Mouse (Mus musculus) WW6 (cell line): Measurements from ENCODE around the gene Scn4b.

Experiments used
- DNase-seq: peaks from one replicate; pipeline ENCODE4 v3.0.0-alpha.2; 2013; ENCODE audit warnings: low read depth, low spot score

Gene Scn4b

DNA sequence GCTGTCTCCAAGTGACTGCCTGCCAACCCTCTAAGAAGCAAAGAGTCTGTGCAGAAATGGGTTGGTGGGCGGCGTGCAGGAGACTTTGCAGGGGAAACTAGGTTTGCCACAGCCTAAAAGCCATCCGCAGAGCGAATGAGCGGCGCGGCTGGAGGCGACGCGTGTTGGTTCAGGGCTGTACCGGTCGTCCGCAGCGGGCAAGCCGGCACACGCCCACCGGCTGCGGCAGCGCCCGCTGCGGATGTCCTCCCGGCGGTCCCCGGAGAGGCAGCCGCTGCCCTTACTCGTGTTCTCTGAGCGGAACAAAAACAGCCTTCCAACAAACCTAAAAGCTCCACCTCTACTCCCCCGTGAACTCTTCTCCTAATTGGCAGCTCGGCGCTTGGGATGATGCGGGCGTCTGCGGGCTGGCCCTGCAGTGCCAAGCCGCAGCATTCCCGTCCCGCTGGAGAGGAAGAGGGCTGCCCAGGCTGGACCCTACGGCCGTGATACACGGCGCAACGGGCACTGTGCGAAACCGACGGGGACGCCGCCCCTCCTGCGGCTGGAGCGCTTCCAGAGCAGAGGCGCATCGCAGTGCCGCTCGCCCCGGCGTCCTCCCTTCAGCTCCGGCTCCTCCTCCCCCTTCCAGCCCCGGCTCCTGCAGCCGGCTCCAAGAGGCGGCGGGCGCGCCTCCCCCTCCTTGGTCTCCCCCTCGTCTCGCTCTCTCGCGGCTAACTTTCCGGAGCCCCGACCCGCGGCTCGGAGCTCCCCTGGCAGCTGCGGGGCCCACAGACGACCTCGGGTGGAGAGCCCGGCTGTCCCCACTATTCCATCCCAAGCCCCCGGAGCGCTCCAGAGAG is at the start of gene Scn4b:
TSS of gene Scn4b (plus strand) at position 205 of the 842 bp plus-strand sequence.
- no peak for DNase-seq

DNA sequence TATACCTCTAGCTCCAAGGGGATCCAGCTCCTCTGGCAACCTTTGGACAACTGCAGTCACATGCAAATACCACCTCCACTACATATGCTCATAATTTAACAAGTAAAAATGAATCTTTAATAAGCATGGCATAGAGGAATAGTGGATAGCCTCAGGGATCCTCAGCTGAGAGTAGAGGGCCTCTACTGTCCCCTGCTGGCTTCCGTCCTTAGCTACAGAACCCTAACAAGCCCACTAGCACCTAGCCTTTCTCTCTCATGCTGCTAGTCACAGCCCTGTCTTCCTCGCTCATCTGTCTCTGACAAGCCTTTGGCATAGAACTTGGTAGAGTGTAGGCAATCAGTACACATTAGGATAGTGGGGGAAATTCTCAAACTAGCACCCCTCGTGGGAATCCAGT is 47.4 kb upstream of the Scn4b start:
- no peak for DNase-seq

DNA sequence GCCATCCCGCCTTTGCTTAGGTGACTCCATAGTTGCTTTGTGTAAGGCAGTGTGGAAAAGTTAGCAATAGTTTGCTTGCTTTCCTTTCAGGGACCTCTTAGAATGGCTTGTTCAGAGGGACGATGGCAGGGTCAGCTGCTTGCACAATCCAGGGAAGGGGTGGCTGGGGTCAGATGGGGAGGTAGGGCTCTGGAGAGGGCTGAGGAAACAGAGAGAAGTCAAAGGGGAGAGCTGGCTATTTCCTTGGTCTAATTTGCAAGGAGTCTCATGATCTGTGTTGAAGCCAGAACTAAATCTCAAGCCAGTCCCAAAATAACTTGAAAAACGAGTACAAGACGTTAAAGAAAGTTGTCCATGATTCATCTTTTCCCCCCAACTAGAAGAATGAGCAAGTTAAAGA is 45.6 kb upstream of the Scn4b start:
- DNase-seq: no peak

DNA sequence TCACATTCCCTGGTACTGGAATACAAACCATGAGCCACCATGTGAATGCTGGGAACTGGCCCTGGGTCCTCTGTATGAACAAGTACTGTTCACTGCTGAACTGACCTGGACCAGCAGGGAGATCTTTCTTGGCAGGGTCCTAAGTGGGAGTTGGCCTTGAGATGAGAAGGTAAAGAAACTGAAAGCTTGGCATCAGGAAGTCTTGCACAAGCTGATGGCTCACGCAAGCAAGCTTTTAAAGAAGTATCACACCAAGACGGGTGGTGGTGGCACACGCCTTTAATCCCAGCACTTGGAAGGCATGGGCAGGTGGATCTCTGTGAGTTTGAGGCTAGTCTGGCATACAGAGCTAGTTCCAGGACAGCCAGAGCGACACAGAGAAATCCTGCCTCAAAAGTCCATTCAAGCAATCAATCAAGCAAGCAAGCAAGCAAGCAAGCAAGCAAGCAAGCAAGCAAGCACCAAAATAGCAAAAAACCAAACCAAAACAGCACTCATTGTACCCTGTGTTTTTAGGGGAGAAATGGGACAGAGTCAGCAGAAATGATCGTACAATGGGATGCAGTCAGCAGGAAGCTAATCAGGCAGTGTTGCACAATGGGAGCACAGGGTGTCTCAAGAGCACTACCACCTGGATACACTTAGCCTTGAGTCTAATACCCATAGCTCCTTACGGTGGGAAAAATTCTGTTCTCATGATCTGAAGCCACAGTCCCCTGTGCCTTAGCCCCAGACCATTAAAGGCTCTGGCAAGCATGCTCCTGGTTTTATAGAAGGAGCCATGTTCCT is 42.9 kb upstream of the Scn4b start:
- DNase-seq: no peak

DNA sequence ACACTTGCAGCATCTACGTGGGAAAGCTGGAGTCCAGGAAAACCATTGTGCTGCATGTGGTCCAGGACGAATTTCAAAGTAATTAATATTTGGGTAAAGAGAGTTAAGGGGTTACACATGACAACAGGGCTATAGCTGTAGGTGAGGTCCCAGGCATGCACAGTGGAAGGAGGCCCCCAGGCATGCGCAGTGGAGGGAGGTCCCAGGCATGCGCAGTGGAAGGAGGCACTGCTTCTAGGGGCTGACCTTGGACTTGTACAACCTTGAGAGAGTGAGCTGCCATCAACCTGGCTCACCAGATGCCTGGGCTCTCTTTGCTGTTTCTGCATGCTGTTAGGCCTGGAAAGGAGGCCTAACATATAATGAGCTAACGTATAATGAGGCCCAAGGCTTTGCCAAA is 40.3 kb upstream of the Scn4b start:
- DNase-seq: no peak

DNA sequence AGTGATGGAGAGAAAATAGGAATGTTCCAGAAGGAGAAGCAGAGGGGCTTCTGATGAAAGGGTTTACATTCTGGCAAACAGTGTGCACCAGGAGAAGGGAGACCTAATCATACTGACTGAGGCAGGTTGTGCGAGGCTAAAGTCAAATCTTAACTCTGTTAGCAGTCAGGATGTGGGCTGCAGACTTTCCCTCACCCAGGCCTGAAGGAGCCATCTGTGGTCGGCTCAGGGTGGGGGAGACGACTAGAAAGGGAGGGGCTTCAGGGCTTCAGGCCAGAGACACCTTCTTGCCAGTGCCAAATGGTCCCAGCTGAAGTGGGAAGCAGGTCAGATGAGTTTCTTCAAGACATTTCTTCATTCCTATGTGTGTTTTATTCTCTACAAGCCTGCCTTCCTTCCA is 39.8 kb upstream of the Scn4b start:
- DNase-seq: no peak

DNA sequence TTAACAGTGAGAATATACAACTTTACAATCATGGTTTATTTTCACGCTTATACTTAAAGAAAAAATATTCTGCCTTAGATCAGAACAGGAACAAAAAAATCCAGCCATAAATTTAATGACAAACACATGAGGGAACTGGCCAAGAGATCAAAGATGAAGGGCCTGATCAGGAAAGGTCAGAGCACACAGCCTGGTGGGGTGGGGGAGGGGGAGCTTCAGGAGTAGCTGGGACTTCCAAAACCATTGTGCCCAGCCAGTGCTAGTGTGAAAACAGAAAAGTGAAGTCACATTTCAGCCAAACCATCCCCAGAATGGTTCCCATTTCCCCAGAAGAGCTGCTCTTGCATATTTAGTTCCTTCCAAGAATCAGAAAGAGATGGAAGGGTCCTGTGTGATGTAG is 35.7 kb upstream of the Scn4b start:
- DNase-seq: no peak

DNA sequence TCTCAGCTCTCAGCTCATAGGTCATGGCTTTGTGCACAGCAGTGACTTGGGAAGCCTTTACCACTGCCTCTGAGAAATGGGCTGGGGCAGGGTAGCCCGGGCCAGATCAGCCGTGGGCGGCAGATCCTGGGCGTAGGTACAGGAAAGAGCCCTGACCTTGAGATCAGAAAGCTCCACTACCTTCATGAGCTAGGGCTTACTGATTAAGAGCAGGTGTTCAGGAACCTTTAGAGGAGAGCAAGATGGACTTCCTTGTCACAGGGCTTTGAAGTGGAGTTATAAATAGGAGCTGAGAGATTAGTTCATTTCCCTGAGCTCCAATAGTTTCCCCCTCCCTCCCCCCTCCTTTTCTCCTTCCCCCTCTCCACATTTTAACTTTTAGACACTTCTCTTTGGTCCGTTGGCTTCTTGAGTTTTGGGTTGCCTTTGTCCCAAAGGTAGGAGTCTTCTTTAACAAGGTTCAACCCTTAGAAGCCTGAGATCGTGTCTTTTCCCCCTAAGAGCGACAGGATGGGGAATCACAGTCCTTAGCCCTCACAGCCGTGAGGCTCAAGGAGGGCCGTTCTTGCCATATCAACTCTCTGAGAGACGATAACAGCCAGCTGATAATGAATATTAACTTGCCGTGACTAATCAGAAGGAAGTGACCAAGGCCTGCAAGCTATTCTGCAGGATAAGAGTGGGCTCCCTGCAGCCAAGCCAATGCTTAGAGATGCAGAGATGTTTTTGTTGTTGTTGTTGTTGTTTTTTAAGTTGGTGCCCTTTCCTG is 34.8 kb upstream of the Scn4b start:
- no peak for DNase-seq

DNA sequence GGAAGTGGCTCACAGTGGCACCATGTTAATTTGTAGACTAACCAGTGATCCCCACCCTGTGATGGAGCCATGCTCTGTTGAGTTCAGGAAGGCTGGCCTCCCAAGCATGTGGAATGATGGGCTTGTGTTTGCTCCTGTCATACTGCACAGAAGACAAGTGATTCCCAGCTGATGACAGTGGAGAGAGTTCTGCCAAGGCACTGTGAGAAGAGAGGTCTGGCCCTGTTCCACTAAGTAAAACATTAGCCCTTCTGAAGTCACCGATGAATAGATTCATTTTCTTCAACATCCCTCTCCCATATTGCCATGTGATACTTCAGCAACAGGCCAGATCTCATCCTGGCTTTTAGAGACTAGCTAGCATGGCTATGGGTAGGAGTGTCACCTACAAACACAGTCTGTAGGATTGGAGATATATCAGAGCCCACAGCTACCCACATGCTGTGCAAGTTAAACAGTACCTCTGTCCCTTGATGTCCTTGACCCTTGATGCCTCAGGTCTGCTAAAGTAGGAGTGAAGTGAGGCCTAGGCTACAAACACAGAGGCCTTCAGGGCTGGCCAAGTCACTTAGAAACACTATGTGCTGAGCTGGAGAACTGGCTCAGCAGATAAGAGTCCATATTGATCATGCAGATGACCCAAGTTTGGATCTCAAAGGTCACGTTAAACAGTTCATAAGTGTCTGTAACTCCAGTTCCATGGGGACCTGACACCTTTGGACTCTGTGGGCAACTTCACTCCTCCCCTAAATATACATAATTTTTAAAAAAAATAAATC is 32.4 kb upstream of the Scn4b start:
- DNase-seq: no peak

DNA sequence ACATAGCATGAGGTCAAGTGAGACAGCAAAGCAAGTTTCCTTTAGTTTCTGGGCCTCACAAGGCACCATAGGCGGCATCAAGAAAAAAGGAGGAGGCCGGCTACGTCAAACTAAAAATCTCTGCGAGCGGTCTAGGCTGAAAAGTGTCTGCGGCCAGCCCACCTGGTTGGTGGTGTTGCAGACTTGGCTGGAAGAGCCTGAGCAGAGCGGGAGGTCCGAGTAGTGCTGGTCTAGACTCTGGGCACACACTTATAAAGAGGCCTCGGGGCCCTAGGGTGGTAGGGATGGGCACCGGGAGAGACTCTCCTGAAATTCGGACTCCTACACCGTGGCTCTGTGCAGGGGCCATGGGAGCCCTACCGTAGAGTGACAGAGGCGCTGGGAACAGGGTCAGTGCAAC is 22.5 kb upstream of the Scn4b start:
- DNase-seq: no peak

DNA sequence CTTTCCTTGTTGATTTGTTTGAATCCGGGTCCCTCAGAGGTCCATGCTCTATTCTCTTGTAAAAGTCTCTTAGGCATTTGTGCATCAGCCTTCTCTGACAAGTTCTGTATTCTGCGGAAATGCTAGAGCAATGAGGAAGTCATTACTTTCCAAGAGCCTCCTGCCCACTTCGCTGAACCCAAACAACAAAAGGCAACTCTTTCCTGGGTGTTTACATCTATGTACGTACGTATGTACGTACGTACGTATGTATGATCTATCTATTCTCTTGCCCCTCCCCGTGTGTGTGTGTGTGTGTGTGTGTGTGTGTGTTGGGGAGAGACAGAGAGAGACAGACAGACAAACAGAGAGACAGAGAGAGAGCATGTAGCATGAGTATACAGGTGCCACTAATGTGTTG is 21.4 kb upstream of the Scn4b start:
- DNase-seq: no peak

DNA sequence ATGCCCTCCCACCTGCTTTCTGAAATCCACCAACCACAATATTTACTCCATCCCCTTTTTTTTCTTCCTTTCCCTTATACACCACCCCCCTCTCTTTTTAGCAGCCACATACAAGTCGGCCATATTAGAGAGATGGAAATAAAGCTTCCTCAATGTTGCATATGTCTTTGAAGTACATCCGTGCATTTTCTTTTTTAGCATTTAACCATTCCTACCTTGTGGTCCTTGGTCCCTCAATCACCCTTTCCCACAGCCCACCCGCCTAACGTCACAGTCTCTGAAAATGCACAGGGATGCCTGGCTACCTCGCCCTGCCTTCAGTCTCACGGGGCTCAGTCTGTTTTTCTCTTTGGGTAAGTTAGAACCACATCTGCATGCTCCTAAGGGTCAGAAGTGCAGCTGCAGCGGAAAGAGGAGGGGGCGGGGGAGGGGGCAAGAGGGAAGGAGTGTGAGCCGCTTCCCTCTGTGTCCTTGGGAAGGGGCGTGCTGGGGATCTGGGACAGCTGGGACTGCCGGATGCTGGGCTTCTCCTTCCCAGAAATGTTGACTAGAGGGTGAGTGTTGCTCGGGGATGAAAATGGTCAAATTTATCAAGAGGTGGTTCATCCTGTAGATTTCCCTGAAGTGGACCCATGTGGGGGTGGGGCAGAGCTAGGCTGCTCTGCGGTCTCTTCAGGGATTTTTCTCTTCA is 20.3 kb upstream of the Scn4b start, which contains the start of gene Scn2b:
TSS of gene Scn2b (plus strand) at position 42 of the 691 bp plus-strand sequence.
- DNase-seq: no peak

DNA sequence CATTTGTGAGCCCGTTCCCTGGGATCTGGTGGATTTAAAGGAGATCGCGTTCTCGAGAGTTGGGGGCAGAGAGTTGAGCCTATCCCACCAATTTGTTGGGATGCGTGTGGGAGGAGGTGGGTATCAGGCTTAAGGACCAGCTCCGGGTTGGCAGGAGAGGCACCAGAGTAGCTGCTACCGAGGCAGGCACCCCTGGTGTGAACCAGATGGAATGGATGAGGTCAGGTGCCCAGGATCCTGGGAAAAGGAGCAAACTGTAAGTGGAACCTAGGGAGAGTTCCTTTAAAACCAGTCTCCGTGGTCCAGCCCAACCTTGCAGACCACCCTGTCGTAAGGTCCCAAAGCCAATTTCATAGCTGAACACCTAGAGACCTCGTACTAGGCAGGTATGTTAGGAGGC is 19.6 kb upstream of the Scn4b start:
- no peak for DNase-seq

DNA sequence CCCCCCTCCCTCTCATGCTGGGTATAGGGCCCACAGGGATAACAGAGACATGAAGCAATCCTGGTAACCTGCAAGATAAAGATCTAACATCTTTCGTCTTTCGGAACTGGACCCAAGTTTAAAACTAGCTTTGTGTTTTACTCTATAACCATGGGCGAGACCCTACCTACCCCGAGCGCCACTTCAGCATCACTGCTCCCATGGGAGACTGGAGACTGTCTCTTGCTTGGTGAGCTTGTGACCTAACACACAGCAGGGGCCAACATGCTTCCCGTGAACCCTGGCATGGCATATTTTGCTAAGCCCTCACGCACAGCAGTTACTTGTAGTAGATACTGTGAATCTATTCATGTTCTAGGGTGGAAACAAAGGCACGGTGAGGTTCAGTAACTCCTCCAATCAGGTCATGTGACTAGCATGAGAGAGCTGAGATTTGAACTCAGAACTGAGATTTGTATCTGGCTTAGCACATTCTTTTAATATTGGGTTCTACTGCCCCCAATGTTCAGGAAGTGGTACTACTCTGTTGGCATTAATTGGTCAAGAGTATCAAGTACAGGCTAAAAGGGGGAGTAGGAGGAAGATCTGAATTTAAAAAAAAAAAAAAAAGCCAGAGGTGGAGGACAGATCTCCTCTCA is 18.8 kb upstream of the Scn4b start:
- no peak for DNase-seq

DNA sequence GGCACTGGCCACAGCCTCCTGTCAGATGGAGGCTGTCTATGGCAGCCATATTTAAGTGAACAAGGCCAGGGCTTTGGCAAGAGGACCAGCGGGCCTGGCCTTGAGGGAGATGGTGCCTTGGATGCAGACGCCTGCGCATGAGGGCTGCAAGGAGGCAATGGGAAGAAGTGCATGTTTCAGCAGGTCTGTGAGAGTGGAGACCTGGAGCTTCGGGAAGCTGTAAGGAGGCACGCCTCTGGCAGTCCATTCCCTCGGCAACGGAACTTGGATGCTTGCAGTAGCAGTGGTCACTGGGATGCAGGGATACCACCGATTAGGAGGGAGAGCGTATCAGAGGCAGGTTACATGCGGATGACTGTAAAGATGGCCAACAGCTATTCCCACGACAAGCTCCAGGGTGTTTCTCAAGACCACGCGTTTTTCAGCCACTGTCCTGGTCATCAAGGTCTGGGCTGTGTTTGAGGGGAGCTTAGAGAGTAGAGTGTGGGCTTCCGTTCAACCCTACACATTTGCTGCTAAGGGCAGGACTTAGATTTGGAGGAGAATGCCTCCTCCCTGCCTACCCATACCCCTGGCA is 18.2 kb upstream of the Scn4b start:
- DNase-seq: no peak

DNA sequence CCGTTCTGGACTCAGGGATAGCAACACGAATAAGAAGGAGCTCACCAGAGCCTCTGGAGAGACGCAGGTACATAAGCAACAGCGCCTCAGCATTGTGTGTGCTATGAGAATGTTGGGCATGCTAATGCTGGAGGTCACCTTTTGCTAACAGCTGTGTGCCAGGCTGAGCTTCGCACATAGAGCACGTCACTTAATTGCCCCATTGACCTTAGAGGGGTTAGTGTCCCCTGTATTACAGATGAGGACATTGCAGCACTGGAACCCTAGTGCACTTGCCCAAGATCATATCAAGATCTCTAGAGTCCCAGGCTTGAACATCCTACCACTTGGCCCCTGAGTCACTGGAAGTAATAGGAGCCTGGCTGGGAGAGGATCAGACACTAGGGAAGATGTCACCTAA is 17.6 kb upstream of the Scn4b start:
- DNase-seq: no peak

DNA sequence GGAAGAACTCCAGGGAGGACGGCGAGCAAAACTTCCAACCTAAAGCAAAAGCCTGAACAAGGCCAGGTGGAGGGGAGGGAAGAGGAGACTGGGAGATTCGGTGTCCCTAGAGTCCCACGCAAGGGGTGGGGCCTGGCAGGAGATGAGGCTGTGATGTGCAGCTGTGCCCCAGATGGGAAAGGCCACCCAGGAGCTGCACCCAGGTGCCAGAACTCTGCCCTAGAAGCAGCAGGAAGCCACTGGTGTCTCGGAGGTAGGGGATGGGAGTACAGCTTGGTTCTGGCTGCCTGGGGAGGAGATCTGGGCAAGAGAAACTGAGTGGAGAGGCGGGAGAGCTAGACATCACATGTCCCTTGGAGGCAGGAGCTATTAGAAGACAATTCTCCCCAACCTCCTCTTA is 17.2 kb upstream of the Scn4b start:
- no peak for DNase-seq

DNA sequence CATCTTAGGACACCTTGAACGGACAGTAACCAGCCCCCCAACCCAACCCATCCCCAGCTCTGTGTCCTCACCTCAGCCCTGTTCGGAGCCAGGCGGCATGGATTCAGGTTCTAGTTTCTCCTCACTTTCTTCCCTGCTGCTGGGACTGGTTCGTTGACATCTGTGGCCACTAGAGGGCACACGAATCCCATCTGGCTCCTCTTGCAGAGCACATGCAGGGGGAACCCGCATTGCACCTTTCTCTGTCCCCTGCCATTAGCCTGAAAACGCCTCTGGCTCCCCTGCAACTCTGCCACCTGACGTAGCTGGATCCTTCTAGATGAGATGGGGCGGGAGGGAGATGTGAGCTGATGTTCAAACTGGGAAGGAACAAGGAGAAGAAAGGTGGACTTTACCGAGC is 16.4 kb upstream of the Scn4b start:
- peak; percentile 78 for DNase-seq

DNA sequence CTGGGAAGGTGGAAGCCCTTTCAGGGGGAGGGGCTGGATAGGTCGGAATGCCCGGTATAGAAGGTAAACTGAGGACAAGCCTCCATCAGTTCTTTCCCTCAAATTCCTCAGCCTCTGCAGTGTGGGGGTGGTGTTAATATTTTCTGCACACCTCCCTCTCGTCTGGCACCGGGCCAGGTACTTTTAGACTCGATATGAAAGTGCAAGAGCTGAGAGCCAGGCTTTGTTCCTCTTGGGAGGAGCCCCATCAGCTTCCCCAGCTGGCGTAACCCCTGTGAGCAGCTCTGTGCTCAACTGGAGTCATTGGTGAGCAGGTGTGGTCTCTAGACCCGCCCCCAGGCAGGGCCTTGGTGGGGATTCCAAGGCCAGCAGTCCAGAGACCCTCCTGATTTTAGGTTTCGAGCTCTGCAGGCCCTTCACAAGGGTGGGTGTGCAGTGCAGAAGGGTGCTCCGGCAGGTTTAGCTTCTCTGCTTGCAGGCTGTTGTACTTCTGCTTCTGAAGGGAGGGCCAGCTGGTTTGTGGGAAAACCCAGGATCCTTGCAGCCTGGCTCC is 15.9 kb upstream of the Scn4b start:
- no peak for DNase-seq

DNA sequence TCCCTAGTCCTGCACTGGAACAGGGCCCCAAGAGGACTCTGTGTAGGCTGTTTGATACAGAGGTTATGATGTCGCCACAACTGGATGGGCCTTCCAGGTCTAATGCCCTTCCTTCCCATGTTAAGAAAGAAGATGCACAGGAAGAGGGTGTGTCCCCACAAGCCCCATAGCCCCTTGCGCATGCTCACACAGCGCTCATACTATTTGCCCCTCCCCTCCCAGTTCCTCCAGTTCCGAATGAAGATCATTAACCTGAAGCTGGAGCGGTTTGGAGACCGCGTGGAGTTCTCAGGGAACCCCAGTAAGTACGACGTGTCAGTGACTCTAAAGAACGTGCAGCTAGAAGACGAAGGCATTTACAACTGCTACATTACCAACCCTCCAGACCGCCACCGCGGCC is 13.0 kb upstream of the Scn4b start:
- no peak for DNase-seq
